Mouse (Mus musculus) limb, embryonic 14.5 days (tissue): ENCODE measurements around the gene Stat4. TPM values are rescaled to one million over a fixed set of nuclear protein-coding genes. Genes with fewer than 3 reads are reported as not detected.

Experiments
- ATAC-seq: fragments of 200-750 bp; cut with Nextera tagmentation; 2 replicates; pipeline ENCODE4 v1.8.0; 2017; ENCODE audit warnings: low read depth, moderate number of reproducible peaks, moderate TSS enrichment; ENCODE audit not compliant: low FRiP score
- DNase-seq: peaks from one replicate; pipeline ENCODE4 v3.0.0-alpha.2; 2015; ENCODE audit warnings: low spot score
- H3K27ac ChIP-seq: fragments of 300-500 bp; sonication (generic); replicated peaks from 2 replicates; pipeline ENCODE4 v1.5.1; 2014; ENCODE audit warnings: low read depth, mild to moderate bottlenecking, low read length, moderate library complexity, mixed read lengths
- H3K27me3 ChIP-seq: fragments of 300-500 bp; sonication (generic); 2 replicates; pipeline ENCODE4 v1.6.1; 2014; ENCODE audit warnings: low read length, mixed read lengths; ENCODE audit not compliant: control insufficient read depth, insufficient read depth
- H3K36me3 ChIP-seq: fragments of 300-500 bp; sonication (generic); 2 replicates; pipeline ENCODE4 v1.6.1; 2014; ENCODE audit warnings: mild to moderate bottlenecking, low read length, moderate library complexity, mixed read lengths; ENCODE audit not compliant: control insufficient read depth, insufficient read depth
- H3K4me1 ChIP-seq: fragments of 300-500 bp; sonication (generic); 2 replicates; pipeline ENCODE4 v1.6.1; 2014; ENCODE audit warnings: antibody characterized with exemption, low read length, mixed read lengths; ENCODE audit not compliant: control insufficient read depth, insufficient read depth
- H3K4me2 ChIP-seq: fragments of 300-500 bp; sonication (generic); replicated peaks from 2 replicates; pipeline ENCODE4 v1.6.1; 2014; ENCODE audit warnings: low read depth, mild to moderate bottlenecking, low read length, moderate library complexity; ENCODE audit not compliant: severe bottlenecking
- H3K4me3 ChIP-seq: fragments of 300-500 bp; sonication (generic); replicated peaks from 2 replicates; pipeline ENCODE4 v1.5.1; 2014; ENCODE audit warnings: low read length
- H3K9ac ChIP-seq: fragments of 300-500 bp; sonication (generic); 2 replicates; pipeline ENCODE4 v1.6.1; 2014; ENCODE audit warnings: mild to moderate bottlenecking, low read depth, low read length, moderate library complexity; ENCODE audit not compliant: severe bottlenecking
- H3K9me3 ChIP-seq: fragments of 300-500 bp; sonication (generic); 2 replicates; pipeline ENCODE4 v1.6.1; 2016; ENCODE audit warnings: low read length; ENCODE audit not compliant: control insufficient read depth
- POLR2A ChIP-seq: fragments of 200-500 bp; IDR thresholded peaks from 2 replicates; pipeline ENCODE4 v1.8.0; 2012; ENCODE audit warnings: inconsistent platforms, mild to moderate bottlenecking, moderate library complexity, borderline replicate concordance; ENCODE audit not compliant: insufficient read depth, insufficient read length; ENCODE audit errors: extremely low read depth
- WGBS: fragments of 180-500 bp; shearing (Covaris S2); extraction: QIAGEN DNeasy Blood & Tissue Kit; methylation state at CpG from one replicate; pipeline ENCODE4 v1.1.7; 2014; 5-methylcytosine and 5-hydroxymethylcytosine counted together
- polyA plus RNA-seq, 2 experiments: library from polyadenylated mRNA; depleted of rRNA in 1 of 2; stranded (reverse) in 1 of 2; unstranded in 1 of 2; fragments of >200 nt; fragmentation: Nextera tagmentation in 1 of 2; extraction: Ambion mirVana in 1 of 2; gene quantifications; 2 replicates each; pipeline versions ENCODE4 v1.2.1 to v1.2.3; 2012 to 2014

Gene Stat4
- polyA plus RNA-seq, 2 experiments = 0.44 to 0.51 TPM

DNA sequence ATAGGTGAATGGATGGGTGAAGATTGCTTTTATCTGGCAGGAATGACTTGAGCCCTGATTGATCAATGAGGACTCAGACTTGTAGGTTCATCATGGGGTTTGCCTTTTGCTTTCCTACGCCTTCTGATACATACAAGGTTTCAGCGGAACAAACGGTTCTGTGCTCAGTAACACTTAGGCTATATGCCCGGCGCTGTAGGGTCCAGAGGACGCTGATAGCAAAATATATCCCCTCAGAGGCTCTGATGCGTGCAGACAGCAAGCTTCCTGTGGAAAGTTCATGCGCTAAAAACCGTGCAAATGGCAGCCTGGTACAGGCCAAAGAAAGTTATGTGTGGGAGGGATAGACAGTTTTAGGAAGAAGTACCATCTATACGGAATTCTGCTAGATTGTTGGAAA, 133.2 kb downstream of the Stat4 start:
- TF ChIP-seq POLR2A = no peak

DNA sequence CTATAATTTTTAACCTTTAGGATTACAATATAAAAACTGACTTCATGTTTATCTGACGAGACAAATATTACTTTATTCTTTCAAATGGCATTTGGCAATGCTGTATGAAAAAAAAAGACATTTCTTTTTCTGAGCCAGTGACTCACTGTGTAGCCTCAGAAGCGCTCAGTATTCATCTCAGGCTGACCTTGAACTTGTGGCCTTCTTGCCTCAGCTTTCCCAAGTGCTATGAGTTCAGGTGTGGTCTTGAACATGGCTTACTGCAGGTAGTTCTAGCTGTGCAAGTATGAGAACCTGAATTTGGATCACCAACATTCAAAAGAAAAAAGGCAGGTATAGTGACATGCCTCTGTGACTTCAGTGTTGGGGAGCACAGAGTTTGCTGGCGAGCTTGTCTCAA, 134.1 kb downstream of the Stat4 start:
- Histone ChIP-seq H3K4me1 (0 out of 2 replicates have a peak, but pooled peaks cover 4% of the 10 kb centered on the region), H3K36me3 (peaks cover 3% of the 10 kb centered on the region; the same call in 1 of the 2 replicates), H3K9me3 (no peaks in the 10 kb centered on the region), H3K4me3 (no peak overlapping the region), H3K9ac (no peak overlapping the region), H3K27me3 (no peaks in the 10 kb centered on the region), H3K27ac (no peak overlapping the region), H3K4me2 (no peak overlapping the region)
- ATAC-seq (no peak), DNase-seq (no peak)
- 88% methylated on average over 3 of the region's 3 CpGs for WGBS
- TF ChIP-seq POLR2A = no peak

More for the DNA sequence above, 133.2 kb downstream of the Stat4 start:
- Histone ChIP-seq H3K27me3 (no peaks in the 10 kb centered on the region), H3K4me1 (0 out of 2 replicates have a peak, but pooled peaks cover 4% of the 10 kb centered on the region), H3K27ac (no peak overlapping the region), H3K9ac (peak overlapping the region; percentile 75; the same call in 1 of the 2 replicates), H3K4me3 (peak overlapping the region; percentile 93), H3K36me3 (peaks cover 3% of the 10 kb centered on the region; the same call in 1 of the 2 replicates), H3K4me2 (peak overlapping the region; percentile 75), H3K9me3 (no peaks in the 10 kb centered on the region)
- DNase-seq = no peak
- WGBS = 36% methylated on average over 10 of the region's 10 CpGs
- no peak for ATAC-seq

DNA sequence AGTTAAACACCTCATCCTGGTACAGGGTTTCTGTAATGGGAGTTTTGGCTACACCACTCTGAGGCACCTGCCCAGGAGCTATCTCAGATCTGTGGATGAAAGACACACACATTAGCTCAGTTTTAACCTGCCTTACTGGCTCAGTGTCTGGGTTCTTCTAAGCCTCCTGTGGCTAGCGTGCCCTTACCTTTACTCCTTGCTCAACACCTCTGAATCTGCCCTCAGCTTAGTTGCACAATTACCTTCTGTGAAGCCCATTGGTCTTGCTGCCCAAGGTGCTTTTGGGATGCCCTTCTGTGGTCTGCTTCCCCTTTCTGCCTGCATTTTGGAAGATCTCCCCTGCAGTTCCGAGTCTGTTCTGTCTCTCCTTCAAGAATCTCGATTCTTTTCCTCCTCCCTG, 137.9 kb downstream of the Stat4 start:
- Histone ChIP-seq H3K27ac (no peak overlapping the region), H3K36me3 (peaks cover 13% of the 10 kb centered on the region; the same call in 1 of the 2 replicates), H3K9ac (no peak overlapping the region), H3K9me3 (no peaks in the 10 kb centered on the region), H3K27me3 (no peaks in the 10 kb centered on the region), H3K4me2 (no peak overlapping the region), H3K4me1 (no peaks in the 10 kb centered on the region), H3K4me3 (no peak overlapping the region)
- 75% methylated on average over 3 of the region's 3 CpGs for WGBS
- ATAC-seq (no peak), DNase-seq (no peak)
- TF ChIP-seq POLR2A = no peak

DNA sequence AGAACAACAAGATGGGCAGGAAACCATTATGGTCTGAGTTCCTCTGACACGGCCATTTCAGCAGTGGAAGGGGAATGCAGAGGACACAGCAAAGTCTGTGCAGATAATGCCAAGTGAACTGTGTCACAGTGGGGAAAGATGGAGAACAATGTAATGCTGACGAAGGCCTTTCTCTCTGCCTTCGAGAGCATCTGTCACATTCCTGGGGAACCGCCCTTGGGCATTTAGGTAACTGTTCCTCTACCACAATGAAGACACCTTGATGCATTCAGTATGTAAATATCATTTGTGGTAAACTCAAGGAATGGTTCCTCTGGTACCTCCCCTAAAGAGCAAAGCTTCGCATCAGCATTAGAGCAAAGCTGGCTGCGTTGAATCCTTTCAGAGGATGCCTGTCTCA, 140.4 kb downstream of the Stat4 start:
- no peaks in the 10 kb centered on the region for H3K9me3 ChIP-seq
- DNase-seq (no peak), ATAC-seq (no peak)
- no peak overlapping the region for H3K4me2 ChIP-seq
- H3K27ac ChIP-seq = no peak overlapping the region
- H3K36me3 ChIP-seq = peaks cover 16% of the 10 kb centered on the region; the same call in 1 of the 2 replicates
- no peak for TF ChIP-seq POLR2A
- H3K4me3 ChIP-seq = no peak overlapping the region
- H3K9ac ChIP-seq = no peak overlapping the region
- no peaks in the 10 kb centered on the region for H3K4me1 ChIP-seq
- no peaks in the 10 kb centered on the region for H3K27me3 ChIP-seq
- WGBS = 97% methylated on average over 6 of the region's 6 CpGs

DNA sequence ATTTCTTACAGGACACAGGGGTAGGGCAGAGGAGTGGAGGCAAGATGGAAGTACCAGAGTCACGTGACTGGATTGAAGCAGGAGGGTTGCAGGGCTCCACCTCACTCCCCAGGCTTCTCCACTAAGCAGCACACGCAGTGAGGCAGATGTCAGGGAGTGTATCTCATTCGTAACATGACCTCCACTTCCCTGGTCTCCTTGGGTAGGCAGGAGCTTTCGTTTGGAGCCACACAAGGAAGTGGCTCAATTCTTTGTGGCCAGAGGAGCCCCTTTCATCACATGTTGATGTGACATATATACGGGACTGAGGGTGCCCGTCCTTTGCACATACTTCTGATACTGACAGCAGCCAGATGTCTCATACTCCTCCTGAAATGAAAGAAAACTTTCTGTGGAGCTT, 142.8 kb downstream of the Stat4 start:
- no peaks in the 10 kb centered on the region for H3K4me1 ChIP-seq
- no peak overlapping the region for H3K4me3 ChIP-seq
- WGBS = 59% methylated on average over 6 of the region's 6 CpGs
- no peak overlapping the region for H3K4me2 ChIP-seq
- H3K27me3 ChIP-seq = no peaks in the 10 kb centered on the region
- H3K36me3 ChIP-seq = 0 out of 2 replicates have a peak, but pooled peaks cover 12% of the 10 kb centered on the region
- H3K9ac ChIP-seq = no peak overlapping the region
- ATAC-seq (no peak), DNase-seq (no peak)
- no peak overlapping the region for H3K27ac ChIP-seq
- no peaks in the 10 kb centered on the region for H3K9me3 ChIP-seq
- TF ChIP-seq POLR2A = no peak
